Mouse (Mus musculus) lung, postnatal 0 days (tissue): Measurements from ENCODE around the gene Dapk1.

ENCODE experiments used
- CTCF ChIP-seq: IDR thresholded peaks from 2 replicates; pipeline ENCODE4 v1.5.1; 2016; ENCODE audit warnings: antibody characterized with exemption, mild to moderate bottlenecking
- EP300 ChIP-seq: IDR thresholded peaks from 2 replicates; pipeline ENCODE4 v1.6.1; 2016; ENCODE audit warnings: antibody characterized with exemption, mild to moderate bottlenecking, control low read depth

DNA sequence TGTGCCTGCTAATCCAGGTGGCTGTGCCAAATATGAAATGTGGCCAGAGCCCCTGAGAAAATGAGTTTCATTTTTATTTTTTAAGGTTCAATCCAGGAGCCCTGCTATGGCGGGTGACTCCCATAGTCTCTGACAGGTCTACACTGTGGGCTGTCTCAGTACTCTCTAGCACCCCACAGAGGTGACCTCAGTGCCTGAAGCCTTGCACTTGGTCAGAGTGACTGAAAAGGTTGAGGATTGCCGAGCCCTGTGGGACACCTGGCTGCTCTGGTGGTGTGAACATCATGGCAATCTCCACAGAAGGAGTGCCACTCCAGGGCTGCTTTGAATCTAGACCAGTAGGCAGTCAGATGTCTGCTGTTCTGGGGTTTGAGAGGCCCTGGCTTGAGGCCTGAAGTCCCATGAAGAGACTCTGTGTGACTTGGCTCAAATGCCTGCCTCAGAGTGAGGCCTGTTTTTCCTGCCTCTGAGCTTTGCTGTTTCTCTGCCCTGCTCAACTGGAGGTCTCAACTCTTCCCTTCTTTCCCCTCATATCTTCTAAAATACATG is 52.3 kb downstream of the Dapk1 start:
- no peak for TF ChIP-seq EP300
- peak; percentile 36 for TF ChIP-seq CTCF
